8 mouse cellular contexts compared by ENCODE assay signal in genomic region chr12:79879093-79879917, GRCm38 (mm10).
DNase-seq lines count a peak whose midpoint lies in the region; ATAC-seq lines count a peak whose summit lies in the region.

No protein-coding gene starts in this region.

- H3K4me3 ChIP-seq in heart, embryonic 16.5 days (ENCODE audit: low read length), result no peak overlapping the region
- H3K4me3 ChIP-seq in neural tube, embryonic 13.5 days, result no peak overlapping the region

- H3K4me2 ChIP-seq in heart, embryonic 16.5 days (ENCODE audit: low read depth, low read length), result no peak overlapping the region
- peak overlapping the region; percentile 1; the same call in 1 of the 2 replicates for H3K4me2 ChIP-seq in neural tube, embryonic 13.5 days

- H3K4me1 ChIP-seq in heart, embryonic 16.5 days (ENCODE audit: control insufficient read depth, insufficient read depth, low read length), result peaks cover 27% of the 10 kb centered on the region
- peaks cover 37% of the 10 kb centered on the region for H3K4me1 ChIP-seq in neural tube, embryonic 13.5 days (replicated peaks)

- H3K27me3 ChIP-seq in heart, embryonic 16.5 days (ENCODE audit: control insufficient read depth, insufficient read depth, low read length), result no peaks in the 10 kb centered on the region
- no peaks in the 10 kb centered on the region for H3K27me3 ChIP-seq in neural tube, embryonic 13.5 days

- peak; percentile 67 for ATAC-seq in heart, embryonic 16.5 days (replicated peaks; ENCODE audit: extremely low read depth, insufficient read depth, low FRiP score)
- ATAC-seq in neural tube, embryonic 13.5 days (ENCODE audit: low read depth), result peak; percentile 89
- ATAC-seq in cerebellum, adult (ENCODE audit: insufficient number of reproducible peaks, low FRiP score, low TSS enrichment), result no peak

- H3K27ac ChIP-seq in heart, embryonic 16.5 days (ENCODE audit: low read length), result peak overlapping the region; percentile 28
- peak overlapping the region; percentile 78 for H3K27ac ChIP-seq in neural tube, embryonic 13.5 days (replicated peaks)

- H3K9ac ChIP-seq in heart, embryonic 16.5 days (ENCODE audit: low read length), result no peak overlapping the region
- H3K9ac ChIP-seq in neural tube, embryonic 13.5 days, result 0 out of 2 replicates have a peak overlapping the region, but pooled peaks have one; percentile 34

- no peaks in the 10 kb centered on the region for H3K36me3 ChIP-seq in heart, embryonic 16.5 days (ENCODE audit: control insufficient read depth, insufficient read depth)
- no peaks in the 10 kb centered on the region for H3K36me3 ChIP-seq in neural tube, embryonic 13.5 days

- WGBS in heart, embryonic 16.5 days, result 36% methylated on average over 15 of the region's 15 CpGs
- WGBS in neural tube, embryonic 13.5 days, result 7% methylated on average over 15 of the region's 15 CpGs

- H3K9me3 ChIP-seq in heart, embryonic 16.5 days (replicated peaks; ENCODE audit: control insufficient read depth, low read length), result peaks cover 6% of the 10 kb centered on the region; the same call in 1 of the 2 replicates
- peaks cover 7% of the 10 kb centered on the region; the same call in 1 of the 2 replicates for H3K9me3 ChIP-seq in neural tube, embryonic 13.5 days

- peak; percentile 76 for DNase-seq in adrenal gland, adult 8-10 months
- DNase-seq in embryo, embryonic 9.5 days (ENCODE audit: extremely low spot score), result peak; percentile 79
- peak; percentile 78 to 86 for DNase-seq in kidney, postnatal 4 days
- no peak for DNase-seq in frontal cortex, postnatal 36 days (ENCODE audit: low spot score in 2 of 2)
- no peak for DNase-seq in layer of hippocampus, postnatal 10 days (ENCODE audit: low spot score in 2 of 2)

Comparison
In these comparisons a context has a peak if more than half of its experiments do, and no peak if none do; other contexts are left out.
1. DNase-seq: peak in adrenal gland, adult 8-10 months (single experiment), embryo, embryonic 9.5 days (single experiment) and kidney, postnatal 4 days (2 of 2); none in frontal cortex, postnatal 36 days (0 of 2) and layer of hippocampus, postnatal 10 days (0 of 2).